9 mouse cellular contexts compared by ENCODE assay signal in the genomic region with DNA sequence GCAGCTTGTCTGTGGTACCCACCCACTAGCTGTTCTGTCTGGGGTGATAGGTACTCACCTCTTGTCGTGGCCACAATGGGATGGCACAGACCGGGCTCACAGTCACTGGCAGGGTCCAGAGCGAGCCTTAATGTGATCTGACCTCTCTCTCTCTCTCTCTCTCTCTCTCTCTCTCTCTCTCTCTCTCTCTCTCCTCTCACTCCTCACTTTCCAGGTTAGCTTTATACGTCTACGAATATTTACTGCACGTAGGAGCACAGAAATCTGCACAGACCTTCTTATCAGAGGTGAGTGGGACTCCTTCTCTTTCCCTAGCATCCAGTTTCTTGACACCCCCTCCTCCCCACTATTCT. TPM values are rescaled to one million over a fixed set of nuclear protein-coding genes. Genes with fewer than 3 reads are reported as not detected.
DNase-seq lines count a peak whose midpoint lies in the region; ATAC-seq and TF ChIP-seq lines count a peak whose summit lies in the region.
"Had no signal": no experiment of that assay in that cellular context is flagged by ENCODE, and none has a peak within 500 bp of the region (broad histone marks: within the 10 kb centered on the region; RNA-seq: fewer than 3 reads in every experiment).

No protein-coding gene starts in this region.

- ATAC-seq in heart, embryonic 11.5 days (replicated peaks; ENCODE audit: insufficient number of reproducible peaks, low FRiP score, low TSS enrichment): no peak
- ATAC-seq in forebrain, embryonic 13.5 days: no peak
- no peak for ATAC-seq in liver, embryonic 14.5 days (ENCODE audit: insufficient read depth)
- ATAC-seq in cerebellum, adult (ENCODE audit: insufficient number of reproducible peaks, low FRiP score, low TSS enrichment): no peak

- H3K4me3 ChIP-seq in heart, embryonic 11.5 days (ENCODE audit: low read depth, low read length): peak overlapping the region; percentile 100
- H3K4me3 ChIP-seq in CH12.LX (replicated peaks in 1 of 3; ENCODE audit: low read depth in 2 of 3, low read length in 2 of 3, poor library complexity in 1 of 3): peak overlapping the region; percentile 81 to 97 (median 93)
- H3K4me3 ChIP-seq in forebrain, embryonic 13.5 days: peak overlapping the region; percentile 100
- peak overlapping the region; percentile 86 to 100 for H3K4me3 ChIP-seq in liver, embryonic 14.5 days (ENCODE audit: insufficient read depth in 1 of 2, low read depth in 2 of 2, low read length in 2 of 2)

- H3K27me3 ChIP-seq in heart, embryonic 11.5 days (ENCODE audit: control insufficient read depth, insufficient read depth, low read length): no peaks in the 10 kb centered on the region
- H3K27me3 ChIP-seq in CH12.LX (replicated peaks): no peaks in the 10 kb centered on the region
- no peaks in the 10 kb centered on the region for H3K27me3 ChIP-seq in forebrain, embryonic 13.5 days
- no peaks in the 10 kb centered on the region for H3K27me3 ChIP-seq in liver, embryonic 14.5 days (ENCODE audit: control insufficient read depth, insufficient read depth, low read length)

- intact Hi-C loops in heart, postnatal 25 days (cut with DNase I): loop anchor here (5.0 kb wide), 2 partner anchors 155 to 250 kb away; a partner anchor contains a TSS

- 2% methylated on average over 6 of the region's 6 CpGs for WGBS in heart, embryonic 11.5 days (ENCODE audit: insufficient replicate concordance)
- under 1% methylated on average over 6 of the region's 6 CpGs for WGBS in forebrain, embryonic 13.5 days
- 12% methylated on average over 6 of the region's 6 CpGs for WGBS in liver, embryonic 14.5 days (ENCODE audit: insufficient replicate concordance)

- peaks cover 22% of the 10 kb centered on the region for H3K79me2 ChIP-seq in CH12.LX (replicated peaks; ENCODE audit: control insufficient read depth, extremely low read depth, insufficient read depth, poor library complexity, severe bottlenecking)

- dilution Hi-C loops in CH12.LX (cut with MboI; ENCODE audit: extremely low pct_ligation_motif_present, extremely low pct_unique_long_range_greater_than_20kb, low sequenced_read_pairs): no loop called here

- peak overlapping the region; percentile 97 for H3K4me2 ChIP-seq in heart, embryonic 11.5 days
- H3K4me2 ChIP-seq in CH12.LX (ENCODE audit: insufficient read depth, low read depth, poor library complexity, severe bottlenecking): peak overlapping the region; percentile 40
- H3K4me2 ChIP-seq in forebrain, embryonic 13.5 days: peak overlapping the region; percentile 94
- H3K4me2 ChIP-seq in liver, embryonic 14.5 days (ENCODE audit: low read depth): peak overlapping the region; percentile 76

- no peak for TF ChIP-seq POLR2A in CH12.LX (IDR thresholded peaks at IDR 0.05; ENCODE audit: low read depth, low read length)

- H3K9me3 ChIP-seq in heart, embryonic 11.5 days (replicated peaks; ENCODE audit: control insufficient read depth, low read length): no peaks in the 10 kb centered on the region
- H3K9me3 ChIP-seq in CH12.LX (replicated peaks; ENCODE audit: low read length): no peaks in the 10 kb centered on the region
- H3K9me3 ChIP-seq in forebrain, embryonic 13.5 days (replicated peaks): no peaks in the 10 kb centered on the region
- H3K9me3 ChIP-seq in liver, embryonic 14.5 days (ENCODE audit: control insufficient read depth, low read length): no peaks in the 10 kb centered on the region

- TF ChIP-seq RAD21 in CH12.LX (IDR thresholded peaks at IDR 0.05; ENCODE audit: low read depth, low read length): no peak

- peak overlapping the region; percentile 99 for H3K9ac ChIP-seq in heart, embryonic 11.5 days (ENCODE audit: low read depth, low read length)
- H3K9ac ChIP-seq in CH12.LX (ENCODE audit: insufficient read depth, low read depth): peak overlapping the region; percentile 91
- H3K9ac ChIP-seq in forebrain, embryonic 13.5 days: peak overlapping the region; percentile 100
- peak overlapping the region; percentile 99 for H3K9ac ChIP-seq in liver, embryonic 14.5 days (replicated peaks)

- TF ChIP-seq EP300 in CH12.LX (IDR thresholded peaks at IDR 0.05; ENCODE audit: low read length): no peak
- TF ChIP-seq EP300 in liver, embryonic 14.5 days (IDR thresholded peaks at IDR 0.05; ENCODE audit: low read depth): no peak

- in situ Hi-C loops in CH12.LX (cut with MboI; ENCODE audit: low pct_ligation_motif_present, low pct_unique_long_range_greater_than_20kb, low sequenced_read_pairs): no loop called here

- peak overlapping the region; percentile 99; the same call in 1 of the 2 replicates for H3K27ac ChIP-seq in heart, embryonic 11.5 days (ENCODE audit: low read depth, low read length)
- no peak overlapping the region for H3K27ac ChIP-seq in CH12.LX (ENCODE audit: insufficient read depth, low read depth)
- H3K27ac ChIP-seq in forebrain, embryonic 13.5 days: peak overlapping the region; percentile 99
- H3K27ac ChIP-seq in liver, embryonic 14.5 days: peak overlapping the region; percentile 83; the same call in 1 of the 2 replicates

- TF ChIP-seq CTCF in CH12.LX (conservative IDR thresholded peaks at IDR 0.05 in 1 of 2, IDR thresholded peaks at IDR 0.05 in 1 of 2; ENCODE audit: low read depth in 2 of 2, low read length in 2 of 2): no peak
- no peak for TF ChIP-seq CTCF in liver, embryonic 14.5 days (IDR thresholded peaks at IDR 0.05; ENCODE audit: low read depth)

- H3K36me3 ChIP-seq in heart, embryonic 11.5 days (ENCODE audit: control insufficient read depth, insufficient read depth, low read length): peaks cover 25% of the 10 kb centered on the region
- H3K36me3 ChIP-seq in CH12.LX (replicated peaks in 1 of 2; ENCODE audit: control insufficient read depth in 1 of 2, insufficient read depth in 1 of 2, low read length in 1 of 2): peaks cover 34 to 48% of the 10 kb centered on the region in 2 experiments
- peaks cover 37% of the 10 kb centered on the region for H3K36me3 ChIP-seq in forebrain, embryonic 13.5 days (ENCODE audit: poor library complexity, severe bottlenecking)
- peaks cover 44% of the 10 kb centered on the region for H3K36me3 ChIP-seq in liver, embryonic 14.5 days (replicated peaks; ENCODE audit: control insufficient read depth, insufficient read depth, low read depth)

- peaks cover 51% of the 10 kb centered on the region for H3K4me1 ChIP-seq in heart, embryonic 11.5 days (ENCODE audit: control insufficient read depth, insufficient read depth, low read length)
- peaks cover 26 to 73% of the 10 kb centered on the region in 2 experiments for H3K4me1 ChIP-seq in CH12.LX (ENCODE audit: control insufficient read depth in 1 of 2, insufficient read depth in 2 of 2)
- peaks cover 70% of the 10 kb centered on the region for H3K4me1 ChIP-seq in forebrain, embryonic 13.5 days
- peaks cover 34 to 39% of the 10 kb centered on the region in 2 experiments for H3K4me1 ChIP-seq in liver, embryonic 14.5 days (replicated peaks; ENCODE audit: control insufficient read depth in 2 of 2, insufficient read depth in 2 of 2, low read length in 1 of 2)

- DNase-seq in heart, postnatal 25 days (ENCODE audit: low spot score): no peak
- no peak for DNase-seq in CH12.LX (ENCODE audit: extremely low read depth)
- DNase-seq in liver, embryonic 14.5 days (ENCODE audit: low read depth in 3 of 3, low spot score in 3 of 3): no peak
- no peak for DNase-seq in yolk sac, embryonic 10.5 days (ENCODE audit: low spot score)
- DNase-seq in testis, postnatal 14 days (ENCODE audit: low spot score): no peak
- DNase-seq: cerebellum, adult 8-10 months had no signal

TF ChIP-seq in CH12.LX, 34 proteins besides CTCF, POLR2A, EP300 and RAD21:
- TF ChIP-seq ZNF384 (IDR thresholded peaks at IDR 0.05; ENCODE audit: low read depth, low read length) (no peak), USF2 (conservative IDR thresholded peaks at IDR 0.05; ENCODE audit: low read depth, low read length) (no peak), JUND (conservative IDR thresholded peaks at IDR 0.05; ENCODE audit: low read depth, low read length) (no peak), JUN (IDR thresholded peaks at IDR 0.05; ENCODE audit: insufficient read depth, low read depth, low read length) (no peak), TCF12 (IDR thresholded peaks at IDR 0.05; ENCODE audit: low read depth, low read length) (no peak), ZC3H11A (IDR thresholded peaks at IDR 0.05; ENCODE audit: low read depth, low read length) (no peak), CHD2 (IDR thresholded peaks at IDR 0.05; ENCODE audit: low read length) (no peak), SIN3A (IDR thresholded peaks at IDR 0.05; ENCODE audit: low read length) (no peak), TBP (conservative IDR thresholded peaks at IDR 0.05; ENCODE audit: low read depth, low read length) (no peak), IRF4 (IDR thresholded peaks at IDR 0.05; ENCODE audit: low read depth, low read length) (no peak), MAFK (IDR thresholded peaks at IDR 0.05; ENCODE audit: insufficient replicate concordance, low read length) (no peak), SMC3 (IDR thresholded peaks at IDR 0.05; ENCODE audit: low read depth, low read length) (no peak), ETS1 (conservative IDR thresholded peaks at IDR 0.05; ENCODE audit: low read depth, low read length) (no peak)
TF ChIP-seq in CH12.LX: peak in this region for 0.

RNA-seq across cellular contexts. Expression of a gene that starts 2.2 kb away (rescaled TPM):
- 54.2 and 63.4 TPM in 2 replicates for polyA plus RNA-seq in heart, embryonic 11.5 days (2014; fragmentation: Nextera tagmentation; extraction: Ambion mirVana)
- 10 to 100 TPM; 41.6 to 45.0 TPM for total RNA-seq in heart, postnatal 25 days (2021)
- total RNA-seq in CH12.LX (2012; rRNA removed) (32.4 and 34.2 TPM in 2 replicates), CH12.LX (2014; rRNA removed) (76.2 and 76.5 TPM in 2 replicates)
- 125 and 129 TPM in 2 replicates for polyA plus RNA-seq in CH12.LX (2012; ENCODE audit: insufficient read length, low read depth)
- polyA plus RNA-seq in forebrain, embryonic 13.5 days (2015; fragmentation: Nextera tagmentation; extraction: Ambion mirVana): 168 and 173 TPM in 2 replicates
- 48.4 and 52.1 TPM in 2 replicates for polyA plus RNA-seq in liver, embryonic 14.5 days (2012; rRNA removed)
- 33.0 and 37.9 TPM in 2 replicates for polyA plus RNA-seq in liver, embryonic 14.5 days (2014; fragmentation: Nextera tagmentation; extraction: Ambion mirVana)

Comparison
In these comparisons a context has a peak if more than half of its experiments do, and no peak if none do; other contexts are left out.
1. H3K4me2 ChIP-seq: peak in every context shown above with its lines; median percentile 97 in heart, embryonic 11.5 days; 94 in forebrain, embryonic 13.5 days; 76 in liver, embryonic 14.5 days; 40 in CH12.LX.